Mouse (Mus musculus) liver (tissue): Measurements from ENCODE around the gene Tspan15.
A peak's percentile ranks its signal among the peaks of the same experiment; 100 is the strongest.

Experiments
- DNase-seq: peaks from one replicate; pipeline ENCODE4 v3.0.0-alpha.2; 2020; ENCODE audit warnings: mixed read lengths

Gene Tspan15

GRCm38 (mm10) chr10:62228126-62228525 is 2.9 kb downstream of the Tspan15 start:
- DNase-seq: no peak

DNA sequence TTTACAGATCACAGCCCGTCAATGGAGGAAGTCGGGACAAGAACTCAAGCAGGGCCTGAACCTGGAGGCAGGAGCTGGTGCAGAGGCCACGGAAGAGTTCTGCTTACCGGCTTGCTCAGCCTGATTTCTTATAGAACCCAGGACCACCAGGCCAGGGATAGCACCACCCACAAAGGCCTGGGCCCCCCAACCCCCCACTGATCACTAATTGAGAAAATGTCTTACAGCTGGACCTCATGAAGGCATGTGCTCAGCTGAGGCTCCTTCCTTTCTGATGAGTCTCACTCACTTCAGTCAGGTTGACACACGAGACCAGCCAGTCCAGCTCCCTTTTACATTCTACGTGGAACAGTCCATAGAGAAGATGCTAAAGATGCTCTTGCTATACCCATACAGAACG is 5.2 kb downstream of the Tspan15 start:
- no peak for DNase-seq

DNA sequence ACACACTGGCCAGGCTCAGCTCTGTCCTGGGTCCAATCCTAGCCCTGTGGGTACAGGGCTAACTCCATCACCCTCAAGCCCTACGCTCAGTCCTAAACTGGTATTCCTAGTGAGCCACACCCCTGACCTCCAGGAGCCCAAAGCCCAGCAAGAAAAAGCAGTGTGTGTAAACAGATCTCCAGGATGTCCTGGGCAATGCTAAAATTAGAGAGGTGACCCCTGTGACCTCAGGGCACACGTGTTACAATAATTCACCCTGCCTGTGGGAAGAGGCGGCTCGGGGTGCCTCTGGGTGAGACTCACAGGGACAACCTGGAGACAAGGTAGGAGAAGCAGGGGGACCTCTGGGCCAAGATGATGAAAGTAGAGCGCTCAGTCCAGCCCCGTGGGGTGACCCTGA is 6.8 kb downstream of the Tspan15 start:
- DNase-seq: no peak

GRCm38 (mm10) chr10:62222777-62223176 is 8.3 kb downstream of the Tspan15 start:
- no peak for DNase-seq

- DNase-seq: peak; percentile 53
Measured at GRCm38 (mm10) chr10:62221647-62222046, 9.4 kb downstream of the Tspan15 start.

DNA sequence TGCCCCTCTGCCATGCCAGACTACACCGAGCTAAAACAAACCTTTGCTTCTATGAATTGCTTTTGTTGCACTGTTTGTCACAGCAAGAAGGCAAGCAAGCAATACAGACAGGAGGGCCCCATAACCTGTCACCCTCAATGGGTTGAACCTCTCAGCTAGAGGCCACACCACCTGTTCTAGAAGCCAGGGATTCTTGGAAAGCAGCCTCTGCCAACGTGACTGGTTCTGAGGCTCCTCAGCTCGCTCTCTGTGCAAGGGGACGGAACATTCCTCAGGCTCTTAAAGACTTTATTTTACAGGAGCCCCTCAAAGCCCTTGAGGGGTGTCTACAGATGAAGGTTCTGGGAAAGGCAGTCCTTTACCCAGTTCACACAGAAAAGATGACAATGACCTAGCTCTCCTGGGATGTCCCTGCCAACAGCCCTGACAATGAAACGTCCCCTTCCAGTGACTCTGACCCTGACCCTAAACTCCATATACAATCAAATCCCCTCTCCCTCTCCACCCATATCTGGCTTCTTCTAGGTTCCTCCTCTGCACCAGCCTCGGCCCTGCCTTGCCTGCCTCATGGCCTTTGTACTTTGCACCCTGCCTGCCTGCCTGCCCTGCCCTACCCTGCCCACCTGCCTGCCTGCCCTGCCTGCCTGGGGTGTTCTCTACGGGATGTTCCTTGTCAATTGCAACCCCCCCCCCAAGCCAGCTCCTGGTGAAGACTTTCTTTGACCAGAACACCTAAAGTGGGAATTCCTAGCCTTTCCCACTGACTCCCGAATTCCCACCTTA is 10.1 kb downstream of the Tspan15 start:
- DNase-seq: no peak

DNA sequence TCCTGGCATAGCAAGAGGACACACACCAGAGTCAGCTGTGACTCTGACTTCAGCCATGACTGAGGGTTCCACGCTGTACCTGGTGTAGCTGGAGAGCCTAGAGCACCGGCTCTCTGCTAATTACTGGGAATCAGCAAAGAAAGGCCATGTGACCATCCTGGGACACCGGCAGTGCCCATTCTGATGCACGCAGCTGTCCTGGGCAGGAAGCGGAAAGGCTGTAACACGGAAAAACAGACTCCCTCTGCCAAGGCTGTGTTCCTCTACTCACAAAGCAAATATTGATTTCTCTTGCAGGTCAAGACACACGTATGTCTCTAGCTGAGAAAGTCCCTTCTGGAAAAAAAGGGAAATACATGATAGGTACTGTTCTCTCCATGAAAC is 12.3 kb downstream of the Tspan15 start:
- DNase-seq: no peak

DNA sequence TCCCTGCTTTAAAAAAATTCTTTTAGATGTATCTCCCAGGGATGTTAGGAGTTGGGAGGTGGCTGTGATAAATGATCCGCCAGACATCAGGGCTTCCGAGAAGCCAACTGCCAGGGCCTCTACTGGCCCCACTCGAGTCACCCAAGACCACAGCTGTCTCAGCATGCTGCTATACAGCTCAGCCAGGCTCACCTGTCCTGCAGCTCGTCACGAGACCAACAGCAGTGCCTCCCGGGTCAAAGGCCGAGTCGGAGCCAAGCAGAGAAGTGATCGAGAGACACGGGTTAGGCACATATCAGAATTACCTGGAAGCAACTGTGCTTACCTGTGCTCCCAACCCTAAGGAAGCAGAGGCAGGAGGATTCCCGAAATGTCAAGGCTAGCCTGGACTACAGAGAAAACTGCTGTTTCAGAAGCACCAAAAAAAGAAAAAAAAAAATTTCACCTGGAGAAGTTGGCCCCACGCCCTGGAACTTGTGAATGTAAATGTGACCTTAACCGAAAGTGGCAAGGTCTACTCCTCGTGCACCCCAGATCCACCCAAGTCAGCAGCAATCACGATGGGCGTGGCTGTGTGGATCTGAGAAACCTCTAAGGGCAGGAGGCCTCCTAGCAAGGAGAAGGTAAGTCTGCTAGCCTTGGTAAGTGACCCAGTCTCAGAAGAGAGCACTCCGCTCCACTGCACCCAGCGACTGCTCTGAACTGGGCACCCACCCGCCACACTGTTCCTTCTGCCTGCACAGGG is 12.8 kb downstream of the Tspan15 start:
- DNase-seq: peak; percentile 56

DNA sequence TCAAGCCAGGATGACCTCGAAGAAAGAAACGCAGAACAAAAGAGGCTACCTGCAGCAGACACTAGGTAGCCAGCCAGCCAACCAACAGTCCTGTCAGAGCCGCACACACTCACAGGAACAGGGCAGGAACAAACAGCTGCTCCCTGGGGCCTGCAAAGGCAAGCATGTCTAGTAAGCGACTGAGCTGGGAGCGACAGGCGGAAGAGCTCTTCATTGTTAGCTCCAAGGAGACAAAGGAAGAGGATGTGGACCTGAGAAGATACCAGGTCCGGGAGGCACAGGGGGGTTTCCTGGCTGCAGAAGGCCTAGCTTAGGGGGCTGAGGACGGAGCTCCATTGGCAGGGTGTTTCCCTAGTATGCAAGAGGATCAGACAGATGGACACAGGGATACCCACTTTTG is 13.9 kb downstream of the Tspan15 start:
- peak; percentile 38 for DNase-seq

DNA sequence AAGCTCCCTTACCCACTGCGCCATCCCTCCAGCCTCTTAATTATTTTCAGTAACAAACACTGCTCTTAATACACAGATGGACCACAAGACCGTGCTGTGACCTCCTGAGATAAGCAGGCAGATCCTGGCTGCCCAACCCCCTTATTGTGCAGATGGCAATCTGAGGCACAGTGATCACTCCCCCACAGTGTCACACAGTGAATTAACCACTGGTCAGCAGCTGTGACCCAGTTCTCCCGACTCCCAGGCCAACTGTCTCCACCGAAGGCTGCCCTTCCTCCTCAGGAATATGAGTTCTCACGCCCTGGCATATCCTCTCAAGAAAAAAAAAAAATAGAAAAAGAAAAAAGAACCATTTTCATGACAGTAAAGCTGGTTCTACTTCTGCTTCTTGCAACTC is 14.5 kb downstream of the Tspan15 start:
- DNase-seq: peak; percentile 81

GRCm38 (mm10) chr10:62215633-62216032 is 15.4 kb downstream of the Tspan15 start:
- DNase-seq: peak; percentile 51

GRCm38 (mm10) chr10:62215169-62215616 is 15.9 kb downstream of the Tspan15 start:
- peak; percentile 76 for DNase-seq

DNA sequence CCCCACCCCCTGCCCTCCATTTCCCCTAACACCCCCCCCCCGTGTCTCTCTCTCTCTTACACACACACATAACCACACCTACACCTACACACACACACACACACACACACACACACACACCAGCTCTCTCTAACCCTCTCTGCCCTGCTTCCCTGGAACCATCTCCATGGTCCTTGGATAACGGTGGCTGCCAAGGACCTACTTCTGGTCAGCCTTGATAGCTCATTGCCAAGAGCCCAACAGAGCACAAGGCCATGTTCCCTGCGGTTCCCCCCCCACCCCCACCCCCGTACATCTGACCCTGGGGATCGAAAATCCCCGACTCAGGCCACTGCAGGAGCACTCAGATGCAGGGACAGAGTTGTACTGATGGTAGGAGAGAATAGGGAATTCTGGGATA is 19.7 kb downstream of the Tspan15 start:
- DNase-seq: no peak

DNA sequence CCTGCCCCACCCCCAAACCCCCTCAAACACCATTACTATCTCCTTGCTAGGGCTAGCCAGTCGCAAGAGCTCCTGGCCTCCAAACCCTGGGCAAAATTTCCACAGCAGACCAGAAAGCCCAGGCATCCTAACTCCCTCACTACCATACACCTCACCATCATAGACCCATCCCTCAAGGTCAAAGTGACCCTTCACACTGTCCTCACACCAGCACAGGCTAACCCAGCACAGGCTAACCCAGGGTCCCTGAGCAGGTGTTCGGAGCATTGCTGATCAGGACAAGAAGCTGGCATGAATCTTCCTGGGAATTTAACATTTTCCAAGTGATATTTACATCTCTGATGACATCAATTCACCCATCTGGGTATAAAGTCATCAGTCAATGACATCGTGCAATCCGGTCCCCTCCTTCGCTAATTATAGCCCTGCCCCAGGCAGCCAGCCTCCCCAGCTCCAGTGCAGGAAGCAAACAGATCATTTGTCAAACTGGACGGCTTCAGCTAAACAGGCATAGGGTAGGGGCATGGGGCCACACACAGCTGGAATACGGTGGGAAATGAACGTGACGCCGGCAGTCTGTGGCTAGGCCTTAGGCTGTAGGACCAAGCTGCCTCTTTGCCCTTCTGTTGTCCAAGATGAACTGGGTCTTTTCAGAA is 22.7 kb downstream of the Tspan15 start:
- DNase-seq: no peak

DNA sequence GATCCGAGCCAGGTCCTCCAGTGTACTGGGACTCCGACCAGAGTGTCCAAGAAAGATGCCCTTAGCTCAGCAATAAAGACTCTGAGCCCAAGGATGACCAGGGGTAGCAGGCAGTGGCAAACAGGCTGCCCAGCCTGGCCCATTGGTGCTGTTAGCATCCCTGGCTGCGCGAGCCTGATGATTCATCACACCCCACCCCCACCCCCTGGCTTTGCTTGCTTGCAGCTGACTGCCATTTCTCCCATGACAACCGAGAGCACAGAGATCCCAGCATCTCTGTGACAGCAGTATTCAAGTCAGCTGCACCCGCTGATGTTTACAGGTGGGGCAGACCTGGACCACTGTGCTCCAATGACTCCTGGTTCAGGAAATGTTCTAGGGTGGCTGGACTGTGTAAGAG is 28.5 kb downstream of the Tspan15 start:
- DNase-seq: no peak

- no peak for DNase-seq
Measured at GRCm38 (mm10) chr10:62198891-62199290, 32.2 kb downstream of the Tspan15 start.

DNA sequence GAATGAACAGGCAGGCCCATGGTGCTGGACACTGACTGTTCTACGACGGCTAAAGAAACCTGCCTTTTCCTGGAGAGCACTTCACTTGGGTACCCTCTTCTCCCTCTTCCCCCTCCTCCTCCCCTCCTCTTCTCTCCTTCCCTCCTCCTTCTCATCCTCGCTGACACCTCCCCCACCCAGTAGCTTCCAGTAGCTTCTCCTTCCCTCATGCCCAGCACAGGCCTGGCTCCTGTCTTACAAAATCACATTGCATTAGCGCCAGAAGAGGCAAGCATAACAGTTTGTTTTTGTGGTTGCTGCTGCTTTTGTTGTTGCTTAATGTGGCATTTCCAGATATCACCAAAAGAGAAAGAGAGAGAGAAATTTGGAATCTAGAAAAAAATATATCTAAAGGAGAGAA is 33.6 kb downstream of the Tspan15 start:
- DNase-seq: no peak

- no peak for DNase-seq
Measured at GRCm38 (mm10) chr10:62195376-62195775, 35.7 kb downstream of the Tspan15 start.

DNA sequence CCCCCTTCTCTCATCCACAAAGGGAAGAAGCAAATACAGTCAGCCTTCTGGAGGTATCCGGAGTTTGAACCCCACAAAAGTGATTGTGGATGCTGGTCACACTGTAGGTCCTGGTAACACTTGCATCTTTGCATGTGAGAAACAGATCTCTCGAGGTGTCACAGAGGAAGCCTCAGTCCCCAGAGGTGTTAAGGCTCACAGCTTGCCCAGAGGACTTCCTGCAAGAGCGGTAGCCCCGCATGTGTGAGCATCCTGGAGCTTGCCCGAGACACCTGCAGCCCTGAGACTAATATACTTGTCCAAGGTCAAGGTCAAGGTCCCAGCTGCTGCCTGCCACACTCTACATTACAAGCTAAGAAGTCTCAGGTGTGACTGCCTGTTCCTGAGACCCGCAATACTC is 36.1 kb downstream of the Tspan15 start:
- no peak for DNase-seq

GRCm38 (mm10) chr10:62194461-62194860 is 36.6 kb downstream of the Tspan15 start:
- no peak for DNase-seq

DNA sequence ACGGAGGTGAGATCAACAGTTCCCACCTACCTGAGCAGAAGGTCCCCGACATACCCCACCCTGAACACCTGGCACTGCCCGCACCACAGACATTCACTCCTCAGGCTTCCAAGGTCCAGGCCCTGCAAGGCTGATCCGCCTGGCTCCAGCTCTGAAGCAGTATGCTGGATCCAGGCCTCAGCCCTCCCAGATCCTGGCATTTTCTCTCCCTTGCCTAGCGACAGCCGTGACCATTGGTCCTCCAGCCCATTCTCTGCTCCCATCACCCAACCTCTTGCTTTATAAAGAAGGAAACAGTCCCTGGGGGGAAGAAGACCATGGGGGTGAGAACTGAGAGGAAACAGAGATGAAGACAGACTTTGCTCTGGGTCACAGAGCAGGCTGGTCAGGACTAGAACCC is 37.0 kb downstream of the Tspan15 start:
- DNase-seq: no peak

GRCm38 (mm10) chr10:62192701-62193157 is 38.3 kb downstream of the Tspan15 start:
- DNase-seq: no peak

- DNase-seq: no peak
Measured at GRCm38 (mm10) chr10:62190821-62191220, 40.2 kb downstream of the Tspan15 start.

- DNase-seq: no peak
Measured at GRCm38 (mm10) chr10:62189910-62190309, 41.1 kb downstream of the Tspan15 start.
